Mouse (Mus musculus) heart, embryonic 10.5 days (tissue): ENCODE results near the gene Gm11627. TPM values are rescaled to one million over a fixed set of nuclear protein-coding genes. Genes with fewer than 3 reads are reported as not detected.
"Not testable (repeated sequence)": the region's sequence is repeated elsewhere in the genome, so short reads cannot be mapped to it uniquely, and the experiment has no call there.

Experiments
- DNase-seq: peaks from one replicate; pipeline ENCODE4 v3.0.0-alpha.2; 2017; ENCODE audit warnings: low spot score
- H3K27ac ChIP-seq: fragments of 300-500 bp; sonication (generic); 2 replicates; pipeline ENCODE4 v1.5.1; 2016; ENCODE audit warnings: mild to moderate bottlenecking
- H3K27me3 ChIP-seq: fragments of 300-500 bp; sonication (generic); 2 replicates; pipeline ENCODE4 v1.6.1; 2016; ENCODE audit warnings: mild to moderate bottlenecking; ENCODE audit not compliant: poor library complexity, insufficient read depth, severe bottlenecking
- H3K36me3 ChIP-seq: fragments of 300-500 bp; sonication (generic); 2 replicates; pipeline ENCODE4 v1.6.1; 2016; ENCODE audit warnings: mild to moderate bottlenecking, moderate library complexity
- H3K4me1 ChIP-seq: fragments of 300-500 bp; sonication (generic); 2 replicates; pipeline ENCODE4 v1.6.1; 2016; ENCODE audit warnings: mild to moderate bottlenecking
- H3K4me3 ChIP-seq: fragments of 300-500 bp; sonication (generic); 2 replicates; pipeline ENCODE4 v1.5.1; 2016; ENCODE audit warnings: mild to moderate bottlenecking, moderate library complexity
- H3K9me3 ChIP-seq: fragments of 300-500 bp; sonication (generic); 2 replicates; pipeline ENCODE4 v1.6.1; 2016; ENCODE audit warnings: mild to moderate bottlenecking, moderate library complexity
- WGBS: fragments of 180-500 bp; shearing (Covaris S2); methylation state at CpG from one replicate; pipeline ENCODE4 v1.1.7; 2016; 5-methylcytosine and 5-hydroxymethylcytosine counted together
- polyA plus RNA-seq: library from polyadenylated mRNA; unstranded; fragments of >200 nt; fragmentation: Nextera tagmentation; extraction: Ambion mirVana; gene quantifications from 2 replicates; pipeline ENCODE4 v1.2.1, GENCODE M21; 2016

Gm11627 gene
- polyA plus RNA-seq, 1 experiment from 2014 or later = 11.6 TPM

DNA sequence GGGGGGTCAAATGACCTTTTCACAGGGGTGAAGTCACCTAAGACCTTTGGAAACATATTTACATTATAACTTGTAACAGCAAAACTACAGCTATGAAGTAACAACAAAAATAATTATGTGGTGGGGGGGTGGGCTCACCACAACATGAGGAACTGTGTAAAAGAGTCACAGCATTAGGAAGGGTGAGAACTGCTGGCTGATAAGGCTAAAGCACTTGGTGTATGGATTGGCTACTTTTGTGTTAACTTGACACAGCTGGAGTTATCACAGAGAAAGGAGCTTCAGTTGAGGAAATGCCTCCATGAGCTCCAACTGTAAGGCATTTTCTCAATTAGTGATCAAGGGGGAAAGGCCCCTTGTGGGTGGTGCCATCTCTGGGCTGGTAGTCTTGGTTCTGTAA is 39.0 kb downstream of the Gm11627 start:
- not testable (repeated sequence) for DNase-seq, H3K27me3 ChIP-seq, H3K4me1 ChIP-seq, H3K27ac ChIP-seq, H3K4me3 ChIP-seq, H3K9me3 ChIP-seq
- H3K36me3 ChIP-seq = peaks cover 10% of the 10 kb centered on the region; the same call in 1 of the 2 replicates

DNA sequence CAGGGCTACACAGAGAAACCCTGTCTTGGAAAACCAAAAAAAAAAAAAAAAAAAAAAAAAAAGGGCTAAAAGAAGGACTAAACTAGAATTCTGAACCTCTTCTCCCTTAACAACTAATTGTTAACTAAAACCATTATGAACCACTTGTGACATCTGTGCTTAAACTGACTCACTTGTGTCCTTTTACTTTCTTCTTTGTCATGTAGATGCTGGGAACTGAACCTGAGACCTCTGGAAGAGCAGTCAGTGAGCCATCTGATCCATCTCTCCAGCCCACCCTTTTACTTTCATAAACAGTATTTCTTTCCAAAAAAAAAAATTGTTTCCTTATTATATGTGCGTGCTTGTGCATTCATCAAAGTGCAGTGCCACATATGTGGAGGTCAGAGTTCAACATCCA is 39.6 kb downstream of the Gm11627 start:
- WGBS = 95% methylated on average over 1 of the region's 1 CpGs
- no peaks in the 10 kb centered on the region for H3K27me3 ChIP-seq
- no peak overlapping the region for H3K4me3 ChIP-seq
- no peak for DNase-seq
- no peaks in the 10 kb centered on the region for H3K4me1 ChIP-seq
- no peak overlapping the region for H3K27ac ChIP-seq
- no peaks in the 10 kb centered on the region for H3K9me3 ChIP-seq
- H3K36me3 ChIP-seq = peaks cover 10% of the 10 kb centered on the region; the same call in 1 of the 2 replicates

DNA sequence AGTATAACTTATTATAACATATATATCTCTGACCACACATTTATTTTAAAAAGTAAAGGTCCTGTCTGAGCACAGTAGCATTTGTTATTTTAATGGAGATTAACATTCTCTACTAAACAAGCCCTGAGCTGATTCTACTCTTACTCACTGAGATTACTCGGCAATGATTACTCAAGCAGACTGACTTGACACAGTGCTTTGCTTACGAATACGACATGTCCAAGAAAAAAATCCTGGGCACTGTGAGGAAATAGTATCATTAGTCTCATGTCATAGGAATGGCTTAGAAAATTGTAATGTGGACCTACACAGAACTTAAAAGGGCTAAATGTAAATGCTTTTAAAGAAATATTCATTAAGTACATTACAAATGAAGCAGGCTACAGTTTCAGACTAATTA is 43.1 kb downstream of the Gm11627 start:
- Histone ChIP-seq H3K27me3 (no peaks in the 10 kb centered on the region), H3K36me3 (peaks cover 10% of the 10 kb centered on the region; the same call in 1 of the 2 replicates), H3K9me3 (no peaks in the 10 kb centered on the region), H3K4me1 (0 out of 2 replicates have a peak, but pooled peaks cover 6% of the 10 kb centered on the region), H3K27ac (no peak overlapping the region), H3K4me3 (no peak overlapping the region)
- WGBS = 79% methylated on average over 3 of the region's 3 CpGs
- no peak for DNase-seq

DNA sequence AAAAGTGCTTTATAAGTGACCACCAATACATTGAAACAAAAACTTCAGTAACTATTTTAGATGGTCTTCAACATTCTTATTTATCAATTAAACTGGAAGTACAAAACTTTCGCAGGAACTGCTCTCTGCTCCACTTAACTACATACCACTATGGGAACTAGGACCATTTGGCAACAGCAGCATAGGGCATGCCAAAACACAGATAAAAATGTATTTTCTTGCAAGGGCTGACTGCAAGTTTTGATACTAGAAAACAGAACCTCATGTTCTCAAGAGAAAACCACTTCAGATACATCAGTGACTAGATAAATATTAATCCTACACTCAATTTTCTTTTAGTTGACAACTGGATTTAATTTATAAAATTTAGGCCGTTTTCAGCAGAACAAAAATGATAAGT is 45.2 kb downstream of the Gm11627 start:
- 81% methylated on average over 2 of the region's 2 CpGs for WGBS
- no peaks in the 10 kb centered on the region for H3K9me3 ChIP-seq
- H3K4me1 ChIP-seq = 0 out of 2 replicates have a peak, but pooled peaks cover 6% of the 10 kb centered on the region
- no peak overlapping the region for H3K27ac ChIP-seq
- H3K36me3 ChIP-seq = peaks cover 9% of the 10 kb centered on the region; the same call in 1 of the 2 replicates
- H3K4me3 ChIP-seq = no peak overlapping the region
- H3K27me3 ChIP-seq = no peaks in the 10 kb centered on the region
- no peak for DNase-seq

DNA sequence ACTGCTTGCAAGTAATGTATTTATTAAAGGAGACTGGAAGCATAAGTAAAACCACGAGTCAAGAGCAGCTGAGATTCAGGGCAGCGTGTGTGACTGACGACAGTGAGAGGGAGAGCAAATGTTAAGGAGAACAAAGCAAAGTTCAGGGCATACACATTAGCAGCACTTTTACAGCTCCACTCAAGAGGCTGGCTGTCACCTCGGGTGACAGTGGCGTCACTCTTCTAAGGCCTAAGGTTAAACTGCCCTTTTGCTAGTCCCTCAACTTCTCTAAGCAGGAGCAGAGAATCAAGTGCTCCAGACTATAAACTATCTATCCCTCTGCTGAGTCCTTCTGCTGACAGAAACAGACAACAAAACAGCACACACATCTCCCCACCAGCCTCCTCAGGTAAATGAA is 47.8 kb downstream of the Gm11627 start:
- H3K4me1 ChIP-seq = 0 out of 2 replicates have a peak, but pooled peaks cover 6% of the 10 kb centered on the region
- no peak overlapping the region for H3K4me3 ChIP-seq
- no peaks in the 10 kb centered on the region for H3K27me3 ChIP-seq
- H3K27ac ChIP-seq = 0 out of 2 replicates have a peak overlapping the region, but pooled peaks have one; percentile 11
- H3K9me3 ChIP-seq = no peaks in the 10 kb centered on the region
- 41% methylated on average over 5 of the region's 5 CpGs for WGBS
- peaks cover 7% of the 10 kb centered on the region for H3K36me3 ChIP-seq
- DNase-seq = no peak

Other genes starting within 250 kb of the Gm11627 start
- 88.9 and 128 TPM in 2 replicates for gene Slc4a1, start 213.3 kb downstream of the Gm11627 start, polyA plus RNA-seq
- 0.74 and 1.8 TPM in 2 replicates for gene Rundc3a, start 186.1 kb downstream of the Gm11627 start, polyA plus RNA-seq
- 313 and 314 TPM in 2 replicates for gene Slc25a39, start 171.5 kb downstream of the Gm11627 start, polyA plus RNA-seq
- gene Grn, start 149.1 kb downstream of the Gm11627 start, polyA plus RNA-seq = 109 and 151 TPM in 2 replicates
- 1.7 and 3.6 TPM in 2 replicates for gene Fam171a2, start 131.8 kb downstream of the Gm11627 start, polyA plus RNA-seq
- gene Itga2b, start 109.3 kb downstream of the Gm11627 start, polyA plus RNA-seq = 13.2 and 19.5 TPM in 2 replicates
- 45.7 and 47.0 TPM in 2 replicates for gene Gpatch8, start 23.1 kb downstream of the Gm11627 start, polyA plus RNA-seq
- 22.9 and 34.5 TPM in 2 replicates for gene Fzd2, start 24.9 kb upstream of the Gm11627 start, polyA plus RNA-seq
- gene Meioc, start 84.3 kb upstream of the Gm11627 start, polyA plus RNA-seq = 0.53 and 1.2 TPM in 2 replicates
- 49.4 and 49.9 TPM in 2 replicates for gene Ccdc43, start 118.3 kb upstream of the Gm11627 start, polyA plus RNA-seq
- gene Adam11, start 182.0 kb upstream of the Gm11627 start, polyA plus RNA-seq = 6.2 and 7.1 TPM in 2 replicates
- 57.0 and 81.1 TPM in 2 replicates for gene Gjc1, start 240.2 kb upstream of the Gm11627 start, polyA plus RNA-seq